Mouse (Mus musculus): Measurements from ENCODE around the gene Gm19935. TPM values are rescaled to one million over a fixed set of nuclear protein-coding genes. Genes with fewer than 3 reads are reported as not detected.

Gene Gm19935
- polyA plus RNA-seq, 1 experiment from 2014 or later, result not detected

GRCm38 (mm10) chr8:90834321-90834672 is 17.1 kb upstream of the Gm19935 start:
- Histone ChIP-seq H3K4me2 (no peak overlapping the region), H3K4me1 (ENCODE audit: control insufficient read depth, insufficient read depth, low read length) (0 out of 2 replicates have a peak, but pooled peaks cover under 1% of the 10 kb centered on the region), H3K36me3 (ENCODE audit: control insufficient read depth, insufficient read depth, low read length) (no peaks in the 10 kb centered on the region), H3K27me3 (ENCODE audit: control insufficient read depth, insufficient read depth, low read length) (no peaks in the 10 kb centered on the region), H3K9me3 (replicated peaks; ENCODE audit: control insufficient read depth, low read length) (no peaks in the 10 kb centered on the region), H3K27ac (ENCODE audit: low read depth, low read length) (no peak overlapping the region), H3K4me3 (ENCODE audit: low read depth, low read length) (no peak overlapping the region), H3K9ac (ENCODE audit: low read depth, low read length) (no peak overlapping the region)
- ATAC-seq (replicated peaks; ENCODE audit: insufficient number of reproducible peaks, low FRiP score, low TSS enrichment), result no peak
- 78% methylated on average over 3 of the region's 3 CpGs for WGBS (ENCODE audit: insufficient replicate concordance)

- no peak overlapping the region for H3K4me2 ChIP-seq
- H3K27ac ChIP-seq (ENCODE audit: low read depth, low read length), result no peak overlapping the region
- H3K9ac ChIP-seq (ENCODE audit: low read depth, low read length), result no peak overlapping the region
- H3K4me3 ChIP-seq (ENCODE audit: low read depth, low read length), result no peak overlapping the region
- WGBS (ENCODE audit: insufficient replicate concordance), result 67% methylated on average over 6 of the region's 6 CpGs
- no peaks in the 10 kb centered on the region for H3K36me3 ChIP-seq (ENCODE audit: control insufficient read depth, insufficient read depth, low read length)
- ATAC-seq (replicated peaks; ENCODE audit: insufficient number of reproducible peaks, low FRiP score, low TSS enrichment), result no peak
- H3K27me3 ChIP-seq (ENCODE audit: control insufficient read depth, insufficient read depth, low read length), result no peaks in the 10 kb centered on the region
- no peaks in the 10 kb centered on the region for H3K9me3 ChIP-seq (replicated peaks; ENCODE audit: control insufficient read depth, low read length)
- H3K4me1 ChIP-seq (ENCODE audit: control insufficient read depth, insufficient read depth, low read length), result peaks cover 5% of the 10 kb centered on the region; the same call in 1 of the 2 replicates
These were observed 16.6 kb upstream of the Gm19935 start for GRCm38 (mm10) chr8:90833628-90834320.

- Histone ChIP-seq H3K4me2 (no peak overlapping the region), H3K4me1 (ENCODE audit: control insufficient read depth, insufficient read depth, low read length) (peaks cover 5% of the 10 kb centered on the region; the same call in 1 of the 2 replicates), H3K4me3 (ENCODE audit: low read depth, low read length) (no peak overlapping the region), H3K9me3 (replicated peaks; ENCODE audit: control insufficient read depth, low read length) (no peaks in the 10 kb centered on the region), H3K9ac (ENCODE audit: low read depth, low read length) (no peak overlapping the region), H3K36me3 (ENCODE audit: control insufficient read depth, insufficient read depth, low read length) (no peaks in the 10 kb centered on the region), H3K27ac (ENCODE audit: low read depth, low read length) (no peak overlapping the region), H3K27me3 (ENCODE audit: control insufficient read depth, insufficient read depth, low read length) (no peaks in the 10 kb centered on the region)
- 56% methylated on average over 5 of the region's 5 CpGs for WGBS (ENCODE audit: insufficient replicate concordance)
- ATAC-seq (replicated peaks; ENCODE audit: insufficient number of reproducible peaks, low FRiP score, low TSS enrichment), result no peak
These were observed 15.5 kb upstream of the Gm19935 start for GRCm38 (mm10) chr8:90832576-90833289.

- no peak overlapping the region for H3K27ac ChIP-seq (ENCODE audit: low read depth, low read length)
- 65% methylated on average over 8 of the region's 8 CpGs for WGBS (ENCODE audit: insufficient replicate concordance)
These were observed 13.8 kb upstream of the Gm19935 start for GRCm38 (mm10) chr8:90830980-90831379.

GRCm38 (mm10) chr8:90829825-90830224 is 12.6 kb upstream of the Gm19935 start:
- Histone ChIP-seq H3K4me1 (ENCODE audit: control insufficient read depth, insufficient read depth, low read length) (peaks cover 5% of the 10 kb centered on the region; the same call in 1 of the 2 replicates), H3K9me3 (replicated peaks; ENCODE audit: control insufficient read depth, low read length) (no peaks in the 10 kb centered on the region), H3K4me3 (ENCODE audit: low read depth, low read length) (no peak overlapping the region), H3K27me3 (ENCODE audit: control insufficient read depth, insufficient read depth, low read length) (no peaks in the 10 kb centered on the region), H3K4me2 (no peak overlapping the region), H3K9ac (ENCODE audit: low read depth, low read length) (no peak overlapping the region), H3K36me3 (ENCODE audit: control insufficient read depth, insufficient read depth, low read length) (no peaks in the 10 kb centered on the region), H3K27ac (ENCODE audit: low read depth, low read length) (no peak overlapping the region)
- 65% methylated on average over 1 of the region's 1 CpGs for WGBS (ENCODE audit: insufficient replicate concordance)
- ATAC-seq (replicated peaks; ENCODE audit: insufficient number of reproducible peaks, low FRiP score, low TSS enrichment), result no peak

More at GRCm38 (mm10) chr8:90830980-90831379, 13.8 kb upstream of the Gm19935 start:
- Histone ChIP-seq H3K9ac (ENCODE audit: low read depth, low read length) (no peak overlapping the region), H3K9me3 (replicated peaks; ENCODE audit: control insufficient read depth, low read length) (no peaks in the 10 kb centered on the region), H3K4me2 (no peak overlapping the region), H3K27me3 (ENCODE audit: control insufficient read depth, insufficient read depth, low read length) (no peaks in the 10 kb centered on the region), H3K4me1 (ENCODE audit: control insufficient read depth, insufficient read depth, low read length) (peaks cover 5% of the 10 kb centered on the region; the same call in 1 of the 2 replicates), H3K4me3 (ENCODE audit: low read depth, low read length) (no peak overlapping the region), H3K36me3 (ENCODE audit: control insufficient read depth, insufficient read depth, low read length) (no peaks in the 10 kb centered on the region)
- ATAC-seq (replicated peaks; ENCODE audit: insufficient number of reproducible peaks, low FRiP score, low TSS enrichment), result no peak

- H3K4me1 ChIP-seq (ENCODE audit: control insufficient read depth, insufficient read depth, low read length), result peaks cover 5% of the 10 kb centered on the region; the same call in 1 of the 2 replicates
- H3K27me3 ChIP-seq (ENCODE audit: control insufficient read depth, insufficient read depth, low read length), result no peaks in the 10 kb centered on the region
- peak overlapping the region; percentile 57 for H3K4me3 ChIP-seq (ENCODE audit: low read depth, low read length)
- H3K36me3 ChIP-seq (ENCODE audit: control insufficient read depth, insufficient read depth, low read length), result no peaks in the 10 kb centered on the region
- no peaks in the 10 kb centered on the region for H3K9me3 ChIP-seq (replicated peaks; ENCODE audit: control insufficient read depth, low read length)
- 4% methylated on average over 11 of the region's 11 CpGs for WGBS (ENCODE audit: insufficient replicate concordance)
- H3K4me2 ChIP-seq, result peak overlapping the region; percentile 89
- peak overlapping the region; percentile 77 for H3K9ac ChIP-seq (ENCODE audit: low read depth, low read length)
- 0 out of 2 replicates have a peak overlapping the region, but pooled peaks have one; percentile 29 for H3K27ac ChIP-seq (ENCODE audit: low read depth, low read length)
- peak; percentile 61 for ATAC-seq (replicated peaks; ENCODE audit: insufficient number of reproducible peaks, low FRiP score, low TSS enrichment)
These were observed 12.0 kb upstream of the Gm19935 start for GRCm38 (mm10) chr8:90828987-90829740.

GRCm38 (mm10) chr8:90828181-90828986 is 11.2 kb upstream of the Gm19935 start, which contains the start of gene Chd9:
Gene Chd9, plus strand, starts transcription at chr8:90828352.
- peak; percentile 86 for ATAC-seq (replicated peaks; ENCODE audit: insufficient number of reproducible peaks, low FRiP score, low TSS enrichment)
- peak within 1 kb of the TSS; percentile 77 for H3K9ac ChIP-seq (ENCODE audit: low read depth, low read length)
- H3K27me3 ChIP-seq (ENCODE audit: control insufficient read depth, insufficient read depth, low read length), result no peaks in the 10 kb centered on the region
- no peaks in the 10 kb centered on the region for H3K9me3 ChIP-seq (replicated peaks; ENCODE audit: control insufficient read depth, low read length)
- H3K36me3 ChIP-seq (ENCODE audit: control insufficient read depth, insufficient read depth, low read length), result no peaks in the 10 kb centered on the region
- 1% methylated on average over 38 of the region's 39 CpGs for WGBS (ENCODE audit: insufficient replicate concordance)
- 0 out of 2 replicates have a peak within 1 kb of the TSS, but pooled peaks have one; percentile 29 for H3K27ac ChIP-seq (ENCODE audit: low read depth, low read length)
- H3K4me1 ChIP-seq (ENCODE audit: control insufficient read depth, insufficient read depth, low read length), result peaks cover 5% of the 10 kb centered on the region; the same call in 1 of the 2 replicates
- H3K4me3 ChIP-seq (ENCODE audit: low read depth, low read length), result peak within 1 kb of the TSS; percentile 57
- peak within 1 kb of the TSS; percentile 89 for H3K4me2 ChIP-seq
